Mouse (Mus musculus): ENCODE results near the gene Smad5.

DNA sequence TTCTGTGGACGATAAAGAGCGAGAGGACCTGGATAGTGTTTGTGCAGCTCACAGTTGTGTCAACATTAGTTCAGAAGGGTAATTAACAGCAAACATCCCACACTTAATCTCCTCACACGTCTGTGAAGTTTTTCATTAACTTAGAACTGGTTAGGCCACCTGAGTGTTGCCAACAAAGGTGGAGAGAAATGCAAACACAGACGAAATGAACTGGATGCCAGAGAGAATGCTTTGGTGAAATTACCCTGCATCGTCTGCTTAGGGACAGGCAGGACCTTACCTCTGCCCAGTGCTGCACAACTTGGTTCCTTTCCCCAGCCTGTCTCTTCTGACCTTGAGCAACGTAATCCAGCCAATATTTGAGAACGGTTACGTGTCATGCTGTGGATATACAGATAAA, 44.7 kb downstream of the Smad5 start:
- TF ChIP-seq CTCF (IDR thresholded peaks at IDR 0.05; ENCODE audit: borderline replicate concordance, extremely low read depth, insufficient read depth, insufficient read length) = no peak
- no peak for TF ChIP-seq POLR2A (IDR thresholded peaks at IDR 0.05; ENCODE audit: borderline replicate concordance, extremely low read depth, insufficient read depth, insufficient read length, poor library complexity, severe bottlenecking)
